Mouse (Mus musculus) urinary bladder, adult 2 months (tissue): ENCODE data around the gene Jam3. TPM values are rescaled to one million over a fixed set of nuclear protein-coding genes. Genes with fewer than 3 reads are reported as not detected.
"Not testable (repeated sequence)": the region's sequence is repeated elsewhere in the genome, so short reads cannot be mapped to it uniquely, and the experiment has no call there.

Experiments used
- DNase-seq: peaks from one replicate; pipeline ENCODE4 v3.0.0; 2022; ENCODE audit warnings: low spot score
- polyA plus RNA-seq: library from polyadenylated mRNA; depleted of rRNA; stranded (reverse); fragments of >200 nt; gene quantifications from 2 replicates; pipeline ENCODE4 v1.2.3, GENCODE M21; 2012

The Jam3 gene
- polyA plus RNA-seq, 1 experiment = 60.4 TPM

GRCm38 (mm10) chr9:27170726-27171125, 15.5 kb upstream of the Jam3 start:
- no peak for DNase-seq

- DNase-seq = no peak
These were observed 11.8 kb upstream of the Jam3 start for GRCm38 (mm10) chr9:27166981-27167380.

- no peak for DNase-seq
These were observed 10.4 kb upstream of the Jam3 start for GRCm38 (mm10) chr9:27165596-27165995.

- DNase-seq = no peak
These were observed 9.7 kb upstream of the Jam3 start for GRCm38 (mm10) chr9:27164957-27165356.

- not testable (repeated sequence) for DNase-seq
These were observed 8.4 kb upstream of the Jam3 start for GRCm38 (mm10) chr9:27163661-27164060.

GRCm38 (mm10) chr9:27153861-27154260, 1.4 kb downstream of the Jam3 start:
- no peak for DNase-seq

GRCm38 (mm10) chr9:27149836-27150235, 5.4 kb downstream of the Jam3 start:
- DNase-seq = no peak

GRCm38 (mm10) chr9:27148631-27149471, 6.4 kb downstream of the Jam3 start:
- no peak for DNase-seq

GRCm38 (mm10) chr9:27147946-27148345, 7.3 kb downstream of the Jam3 start:
- no peak for DNase-seq

- no peak for DNase-seq
These were observed 8.4 kb downstream of the Jam3 start for GRCm38 (mm10) chr9:27146826-27147225.

GRCm38 (mm10) chr9:27144996-27145395, 10.2 kb downstream of the Jam3 start:
- no peak for DNase-seq

GRCm38 (mm10) chr9:27144271-27144840, 10.9 kb downstream of the Jam3 start:
- DNase-seq = no peak

GRCm38 (mm10) chr9:27140432-27141065, 14.7 kb downstream of the Jam3 start:
- no peak for DNase-seq

GRCm38 (mm10) chr9:27136651-27137050, 18.6 kb downstream of the Jam3 start:
- no peak for DNase-seq

GRCm38 (mm10) chr9:27135372-27135771, 19.8 kb downstream of the Jam3 start:
- DNase-seq = no peak

- no peak for DNase-seq
These were observed 20.8 kb downstream of the Jam3 start for GRCm38 (mm10) chr9:27134410-27134809.

- DNase-seq = no peak
These were observed 26.6 kb downstream of the Jam3 start for GRCm38 (mm10) chr9:27128629-27129028.

- no peak for DNase-seq
These were observed 28.7 kb downstream of the Jam3 start for GRCm38 (mm10) chr9:27126543-27126942.

GRCm38 (mm10) chr9:27125450-27125849, 29.8 kb downstream of the Jam3 start:
- DNase-seq = no peak

GRCm38 (mm10) chr9:27123947-27124346, 31.3 kb downstream of the Jam3 start:
- no peak for DNase-seq

- DNase-seq = no peak
These were observed 32.3 kb downstream of the Jam3 start for GRCm38 (mm10) chr9:27122963-27123362.

GRCm38 (mm10) chr9:27122076-27122475, 33.1 kb downstream of the Jam3 start:
- DNase-seq = no peak

GRCm38 (mm10) chr9:27121254-27121653, 34.0 kb downstream of the Jam3 start:
- no peak for DNase-seq
